In genomic region chr15:98928598-98929240, GRCm38 (mm10) we compare ENCODE assay signal across 8 mouse cellular contexts. TPM values are rescaled to one million over a fixed set of nuclear protein-coding genes. Genes with fewer than 3 reads are reported as not detected.
A peak's percentile ranks its signal among the peaks of the same experiment; 100 is the strongest.
DNase-seq lines count a peak whose midpoint lies in the region; ATAC-seq and TF ChIP-seq lines count a peak whose summit lies in the region.

No protein-coding gene starts in this region.

- no peak overlapping the region for H3K27ac ChIP-seq in cerebellum, adult 2 months (ENCODE audit: insufficient read depth, low read length)
- H3K27ac ChIP-seq in forebrain, postnatal 0 days (ENCODE audit: low read depth, low read length): no peak overlapping the region
- 0 out of 2 replicates have a peak overlapping the region, but pooled peaks have one; percentile 18 for H3K27ac ChIP-seq in lung, embryonic 15.5 days
- H3K27ac ChIP-seq in olfactory bulb, adult 2 months (ENCODE audit: insufficient read depth, low read depth, low read length): no peak overlapping the region

- H3K36me3 ChIP-seq in forebrain, postnatal 0 days (ENCODE audit: insufficient read depth): 0 out of 2 replicates have a peak, but pooled peaks cover 4% of the 10 kb centered on the region
- peaks cover 13% of the 10 kb centered on the region for H3K36me3 ChIP-seq in lung, embryonic 15.5 days

- H3K9me3 ChIP-seq in forebrain, postnatal 0 days (ENCODE audit: low read length): no peaks in the 10 kb centered on the region
- no peaks in the 10 kb centered on the region for H3K9me3 ChIP-seq in lung, embryonic 15.5 days

- no peak overlapping the region for H3K9ac ChIP-seq in forebrain, postnatal 0 days
- no peak overlapping the region for H3K9ac ChIP-seq in lung, embryonic 15.5 days

- ATAC-seq in forebrain, postnatal 0 days: peak; percentile 83
- ATAC-seq in lung, embryonic 15.5 days (ENCODE audit: borderline replicate concordance, extremely low read depth, low FRiP score, low TSS enrichment): peak; percentile 50; the same call in 1 of the 2 replicates
- no peak for ATAC-seq in erythroblast, adult 5-6 weeks (replicated peaks; ENCODE audit: low FRiP score, poor library complexity, severe bottlenecking)

- WGBS in cerebellum, adult 2 months: 9% methylated on average over 13 of the region's 13 CpGs
- 15% methylated on average over 13 of the region's 13 CpGs for WGBS in forebrain, postnatal 0 days
- WGBS in lung, embryonic 15.5 days: 13% methylated on average over 13 of the region's 13 CpGs
- 12% methylated on average over 13 of the region's 13 CpGs for WGBS in olfactory bulb, adult 2 months

- no peaks in the 10 kb centered on the region for H3K27me3 ChIP-seq in cerebellum, adult 2 months (ENCODE audit: control insufficient read depth, insufficient read depth, low read length)
- no peaks in the 10 kb centered on the region for H3K27me3 ChIP-seq in forebrain, postnatal 0 days (ENCODE audit: insufficient read depth, low read length)
- H3K27me3 ChIP-seq in lung, embryonic 15.5 days: no peaks in the 10 kb centered on the region

- H3K4me3 ChIP-seq in cerebellum, adult 2 months (replicated peaks; ENCODE audit: insufficient read depth, low read depth, low read length): no peak overlapping the region
- H3K4me3 ChIP-seq in forebrain, postnatal 0 days (ENCODE audit: low read depth, low read length): no peak overlapping the region
- no peak overlapping the region for H3K4me3 ChIP-seq in lung, embryonic 15.5 days
- no peak overlapping the region for H3K4me3 ChIP-seq in olfactory bulb, adult 2 months (ENCODE audit: insufficient read depth, low read depth, low read length)

- peak; percentile 91 for DNase-seq in NIH3T3 (ENCODE audit: low read depth)
- peak; percentile 84 to 87 for DNase-seq in cerebellum, adult 2 months
- DNase-seq in forebrain, postnatal 0 days: peak; percentile 81
- peak; percentile 82 for DNase-seq in heart, postnatal 4 days
- DNase-seq in layer of hippocampus, adult 18-20 months (ENCODE audit: low spot score in 2 of 2): peak; percentile 46 to 78

- TF ChIP-seq CTCF in cerebellum, adult 2 months (IDR thresholded peaks at IDR 0.05; ENCODE audit: borderline replicate concordance, insufficient read depth, low read depth, low read length): peak; percentile 90
- TF ChIP-seq CTCF in forebrain, postnatal 0 days (IDR thresholded peaks at IDR 0.05; ENCODE audit: low read depth): peak; percentile 81
- peak; percentile 60; the same call in 1 of the 2 replicates for TF ChIP-seq CTCF in olfactory bulb, adult 2 months (IDR thresholded peaks at IDR 0.05; ENCODE audit: insufficient read depth, low read depth, low read length)

- peaks cover 7% of the 10 kb centered on the region; the same call in 1 of the 2 replicates for H3K4me1 ChIP-seq in cerebellum, adult 2 months (ENCODE audit: control insufficient read depth, insufficient read depth, low read length)
- 0 out of 2 replicates have a peak, but pooled peaks cover 4% of the 10 kb centered on the region for H3K4me1 ChIP-seq in forebrain, postnatal 0 days (ENCODE audit: insufficient read depth)
- peaks cover 17% of the 10 kb centered on the region for H3K4me1 ChIP-seq in lung, embryonic 15.5 days
- H3K4me1 ChIP-seq in olfactory bulb, adult 2 months (ENCODE audit: control insufficient read depth, insufficient read depth, low read length): peaks cover 5% of the 10 kb centered on the region

- no peak overlapping the region for H3K4me2 ChIP-seq in forebrain, postnatal 0 days (ENCODE audit: low read depth)
- H3K4me2 ChIP-seq in lung, embryonic 15.5 days: no peak overlapping the region

- no peak for TF ChIP-seq POLR2A in cerebellum, adult 2 months (IDR thresholded peaks at IDR 0.05; ENCODE audit: borderline replicate concordance, insufficient read depth, low read length)
- TF ChIP-seq POLR2A in olfactory bulb, adult 2 months (IDR thresholded peaks at IDR 0.05; ENCODE audit: insufficient read depth, low read depth, low read length): no peak

RNA-seq across cellular contexts. Expression of gene Tuba1b, which starts 5.6 kb away (rescaled TPM):
- polyA plus RNA-seq in cerebellum, adult 2 months (2012; rRNA removed): 1,352 and 1,359 TPM in 2 replicates
- 1,927 and 1,958 TPM in 2 replicates for total RNA-seq in forebrain, postnatal 0 days (2014; rRNA removed)
- polyA plus RNA-seq in forebrain, postnatal 0 days (2015; fragmentation: Nextera tagmentation; extraction: Ambion mirVana): 1,265 and 1,341 TPM in 2 replicates
- 100 to 1,000 TPM; 873 to 889 TPM for total RNA-seq in heart, postnatal 4 days (2021)
- total RNA-seq in layer of hippocampus, adult 18-20 months (2021): 100 to 1,000 TPM; 448 to 490 TPM
- polyA plus RNA-seq in lung, embryonic 15.5 days (2015; fragmentation: Nextera tagmentation; extraction: Ambion mirVana): 1,916 and 1,998 TPM in 2 replicates
- 649 and 1,228 TPM in 2 replicates for polyA plus RNA-seq in olfactory bulb, adult 2 months (2012; ENCODE audit: insufficient read depth, insufficient read length, low replicate concordance, missing spikeins)
- total RNA-seq in erythroblast, adult 5-6 weeks (2015; ENCODE audit: low replicate concordance): 804 and 902 TPM in 2 replicates
- 180 and 247 TPM in 2 replicates for total RNA-seq in erythroblast, adult 5-6 weeks (2017; ENCODE audit: low replicate concordance)

RNA-seq across cellular contexts. Expression of gene Lmbr1l, which starts 10.7 kb away (rescaled TPM):
- polyA plus RNA-seq in cerebellum, adult 2 months (2012; rRNA removed): 37.5 and 39.7 TPM in 2 replicates
- total RNA-seq in forebrain, postnatal 0 days (2014; rRNA removed): 44.1 and 59.3 TPM in 2 replicates
- 20.1 and 22.4 TPM in 2 replicates for polyA plus RNA-seq in forebrain, postnatal 0 days (2015; fragmentation: Nextera tagmentation; extraction: Ambion mirVana)
- total RNA-seq in heart, postnatal 4 days (2021): 10 to 100 TPM; 14.1 to 15.9 TPM
- 10 to 100 TPM; 13.7 to 14.0 TPM for total RNA-seq in layer of hippocampus, adult 18-20 months (2021)
- 14.8 and 15.8 TPM in 2 replicates for polyA plus RNA-seq in lung, embryonic 15.5 days (2015; fragmentation: Nextera tagmentation; extraction: Ambion mirVana)
- polyA plus RNA-seq in olfactory bulb, adult 2 months (2012; ENCODE audit: insufficient read depth, insufficient read length, low replicate concordance, missing spikeins): not detected in 2 replicates
- 2.3 and 3.3 TPM in 2 replicates for total RNA-seq in erythroblast, adult 5-6 weeks (2015; ENCODE audit: low replicate concordance)
- total RNA-seq in erythroblast, adult 5-6 weeks (2017; ENCODE audit: low replicate concordance): 10.6 and 12.8 TPM in 2 replicates

RNA-seq across cellular contexts. Expression of gene Gm49450, which starts 24.6 kb away (rescaled TPM):
- 0.75 and 2.6 TPM in 2 replicates for polyA plus RNA-seq in cerebellum, adult 2 months (2012; rRNA removed)
- total RNA-seq in forebrain, postnatal 0 days (2014; rRNA removed): 1,610 and 2,499 TPM in 2 replicates
- polyA plus RNA-seq in forebrain, postnatal 0 days (2015; fragmentation: Nextera tagmentation; extraction: Ambion mirVana): not detected in 2 replicates
- total RNA-seq in heart, postnatal 4 days (2021): not detected
- total RNA-seq in layer of hippocampus, adult 18-20 months (2021): not detected
- not detected in 2 replicates for polyA plus RNA-seq in lung, embryonic 15.5 days (2015; fragmentation: Nextera tagmentation; extraction: Ambion mirVana)
- not detected in 2 replicates for polyA plus RNA-seq in olfactory bulb, adult 2 months (2012; ENCODE audit: insufficient read depth, insufficient read length, low replicate concordance, missing spikeins)
- not detected in 2 replicates for total RNA-seq in erythroblast, adult 5-6 weeks (2015; ENCODE audit: low replicate concordance)
- 4.7 TPM in 1 of 2 replicates, not detected in the other for total RNA-seq in erythroblast, adult 5-6 weeks (2017; ENCODE audit: low replicate concordance)

RNA-seq across cellular contexts. Expression of gene Tuba1a, which starts 24.8 kb away (rescaled TPM):
- polyA plus RNA-seq in cerebellum, adult 2 months (2012; rRNA removed): 1,294 and 1,344 TPM in 2 replicates
- total RNA-seq in forebrain, postnatal 0 days (2014; rRNA removed): 18,820 and 21,160 TPM in 2 replicates
- polyA plus RNA-seq in forebrain, postnatal 0 days (2015; fragmentation: Nextera tagmentation; extraction: Ambion mirVana): 18,258 and 23,279 TPM in 2 replicates
- 100 to 1,000 TPM; 435 TPM for total RNA-seq in heart, postnatal 4 days (2021)
- 100 to 1,000 TPM; 699 to 750 TPM for total RNA-seq in layer of hippocampus, adult 18-20 months (2021)
- 1,060 and 1,067 TPM in 2 replicates for polyA plus RNA-seq in lung, embryonic 15.5 days (2015; fragmentation: Nextera tagmentation; extraction: Ambion mirVana)
- polyA plus RNA-seq in olfactory bulb, adult 2 months (2012; ENCODE audit: insufficient read depth, insufficient read length, low replicate concordance, missing spikeins): 1,035 TPM in 1 of 2 replicates, not detected in the other
- 15.3 and 19.6 TPM in 2 replicates for total RNA-seq in erythroblast, adult 5-6 weeks (2015; ENCODE audit: low replicate concordance)
- 4.3 and 5.9 TPM in 2 replicates for total RNA-seq in erythroblast, adult 5-6 weeks (2017; ENCODE audit: low replicate concordance)

RNA-seq across cellular contexts. Expression of gene Dhh, which starts 30.4 kb away (rescaled TPM):
- 0.07 and 0.10 TPM in 2 replicates for polyA plus RNA-seq in cerebellum, adult 2 months (2012; rRNA removed)
- total RNA-seq in forebrain, postnatal 0 days (2014; rRNA removed): 0.15 and 0.76 TPM in 2 replicates
- 0.25 and 0.58 TPM in 2 replicates for polyA plus RNA-seq in forebrain, postnatal 0 days (2015; fragmentation: Nextera tagmentation; extraction: Ambion mirVana)
- 1 to 10 TPM; 2.7 to 3.5 TPM for total RNA-seq in heart, postnatal 4 days (2021)
- total RNA-seq in layer of hippocampus, adult 18-20 months (2021): under 1 TPM; 0.08 to 0.15 TPM
- polyA plus RNA-seq in lung, embryonic 15.5 days (2015; fragmentation: Nextera tagmentation; extraction: Ambion mirVana): 2.3 and 2.8 TPM in 2 replicates
- polyA plus RNA-seq in olfactory bulb, adult 2 months (2012; ENCODE audit: insufficient read depth, insufficient read length, low replicate concordance, missing spikeins): not detected in 2 replicates
- total RNA-seq in erythroblast, adult 5-6 weeks (2015; ENCODE audit: low replicate concordance): not detected in 2 replicates
- not detected in 2 replicates for total RNA-seq in erythroblast, adult 5-6 weeks (2017; ENCODE audit: low replicate concordance)

Comparison
In these comparisons a context has a peak if more than half of its experiments do, and no peak if none do; other contexts are left out.
1. RNA of gene Gm49450, which starts 24.6 kb away (total RNA-seq): 1,610 to 2,499 TPM in forebrain, postnatal 0 days; 4.7 TPM in erythroblast, adult 5-6 weeks, not detected in heart, postnatal 4 days and not detected in layer of hippocampus, adult 18-20 months; every median in the first group is over 100 times any median in the second.
2. Peak in every context shown above with its lines, with median percentiles within 50 percentile points of each other: DNase-seq and CTCF ChIP-seq.